Mouse (Mus musculus): ENCODE results near the gene Aqp9. TPM values are rescaled to one million over a fixed set of nuclear protein-coding genes. Genes with fewer than 3 reads are reported as not detected.

Gene Aqp9
- total RNA-seq (2015) (12.4 and 15.5 TPM in 2 replicates), total RNA-seq (2017) (13.0 and 16.7 TPM in 2 replicates)

DNA sequence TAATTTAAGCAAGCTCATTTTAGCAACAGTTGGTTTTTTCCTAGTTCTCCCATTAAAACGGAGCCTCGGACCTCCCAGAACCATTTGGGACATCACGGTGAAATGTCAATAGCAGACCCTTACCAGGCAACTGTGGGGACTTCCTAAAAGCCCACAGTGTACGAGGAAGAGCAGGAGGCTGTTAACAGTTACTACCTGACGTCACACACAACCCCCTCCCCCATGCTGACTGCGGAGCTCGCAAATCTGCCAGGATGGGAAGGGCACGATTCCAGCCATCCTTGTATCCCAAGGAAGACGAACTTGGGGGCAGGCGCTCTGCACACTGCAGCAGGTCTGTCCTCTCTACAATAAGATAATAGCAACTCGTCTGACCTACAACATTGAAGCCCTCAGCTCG lies at the start of gene Aqp9:
TSS of gene Aqp9 (minus strand) at position 172 of the 400 bp plus-strand sequence.
- ATAC-seq (ENCODE audit: poor library complexity, severe bottlenecking): no peak

DNA sequence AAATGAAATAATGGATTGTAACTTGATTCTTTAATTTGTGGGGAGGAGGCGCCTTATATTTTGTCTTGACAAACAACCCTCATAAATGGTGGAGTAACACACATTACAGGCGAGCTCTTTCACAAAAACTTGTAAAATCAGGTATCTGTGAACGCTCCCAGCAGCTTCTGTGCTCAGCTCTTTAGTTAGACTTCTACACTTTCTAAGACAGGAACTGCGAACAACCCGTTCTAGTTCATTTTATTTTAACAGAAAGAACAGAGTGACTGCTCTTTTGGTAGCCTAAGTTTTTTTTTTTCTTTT lies 49.3 kb upstream of the Aqp9 start:
- no peak for ATAC-seq (ENCODE audit: poor library complexity, severe bottlenecking)

DNA sequence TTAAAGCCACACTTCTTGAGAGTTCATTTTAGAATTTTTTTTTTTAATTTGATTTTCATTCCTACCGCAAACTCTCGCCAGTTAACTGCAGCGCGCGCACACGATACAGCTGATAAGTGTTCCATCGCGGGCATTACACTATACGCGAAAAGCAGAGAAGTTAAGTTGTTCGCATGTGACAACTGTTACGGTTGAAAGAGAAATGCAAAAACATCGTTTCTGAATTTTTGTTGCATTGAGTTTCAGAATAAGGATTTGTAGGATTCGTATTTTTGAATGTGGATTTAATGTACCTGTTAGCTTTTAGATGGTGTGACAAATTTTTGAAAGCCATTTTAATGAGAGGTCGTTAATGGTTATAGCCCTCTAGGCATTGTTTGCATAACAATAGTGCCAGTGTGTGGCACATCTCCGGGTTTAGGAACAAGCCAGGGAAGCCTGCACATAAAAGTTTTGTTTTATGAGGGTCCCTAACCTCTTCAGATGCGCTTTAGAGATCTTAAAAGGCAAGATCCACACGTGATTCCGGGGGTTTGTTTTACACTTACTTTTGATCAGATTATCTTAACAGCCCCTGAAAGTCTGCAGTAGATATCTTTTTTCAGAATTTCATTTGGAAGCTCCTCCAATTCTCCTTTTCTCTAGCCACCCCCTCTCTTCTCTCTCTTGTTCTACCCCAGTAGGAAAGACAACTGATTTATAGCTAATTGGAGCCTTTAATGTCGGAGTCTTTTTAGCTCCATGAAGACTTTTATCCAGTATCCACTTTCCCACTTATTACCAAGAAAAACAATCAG lies 48.7 kb upstream of the Aqp9 start:
- ATAC-seq (ENCODE audit: poor library complexity, severe bottlenecking): no peak

DNA sequence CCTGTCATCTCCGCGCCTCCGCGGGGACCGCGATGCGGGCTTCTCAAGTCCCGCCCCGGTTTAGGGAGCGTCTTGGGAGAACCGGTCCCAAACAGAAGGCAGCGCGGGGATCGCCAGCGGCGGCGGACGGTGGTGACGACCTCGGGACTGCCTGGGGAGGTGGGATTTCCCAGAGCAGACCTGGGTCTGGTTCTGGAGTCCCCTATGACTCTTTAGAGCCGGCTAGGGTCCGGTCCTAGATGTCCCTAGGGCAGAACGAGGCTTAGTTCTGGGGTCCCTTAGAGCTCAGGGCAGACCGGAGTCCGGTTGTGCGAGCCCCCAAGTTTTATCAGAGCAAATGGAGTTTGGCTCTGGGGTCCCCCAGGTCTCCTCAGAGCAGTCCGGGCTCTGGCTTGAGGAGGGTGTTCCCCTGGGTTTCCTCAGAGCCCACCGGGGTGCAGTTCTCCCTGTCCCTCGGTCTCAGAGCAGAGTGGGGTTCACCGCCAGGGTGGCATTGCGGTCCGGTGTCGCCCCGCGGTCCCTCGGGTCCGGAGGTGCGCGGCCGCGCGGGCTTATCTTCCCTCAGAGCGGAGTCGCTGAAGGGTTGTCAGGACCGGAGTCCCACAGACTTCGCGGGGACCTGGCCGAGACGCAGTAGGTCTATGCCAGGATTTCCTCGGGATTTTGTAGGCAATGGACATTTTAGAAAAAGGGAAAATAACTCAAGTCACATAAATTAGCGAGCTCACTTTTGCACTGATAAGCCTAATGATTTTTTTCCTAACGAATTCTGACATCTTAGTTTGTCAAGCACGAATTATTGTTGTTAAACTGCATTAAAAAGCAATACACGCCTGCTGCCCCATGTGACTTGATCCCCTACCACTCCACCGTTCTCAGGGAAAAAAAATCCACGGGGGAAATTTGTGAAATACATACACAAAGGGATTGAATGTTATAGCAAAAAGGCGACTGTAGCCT lies 47.8 kb upstream of the Aqp9 start:
- no peak for ATAC-seq (ENCODE audit: poor library complexity, severe bottlenecking)

DNA sequence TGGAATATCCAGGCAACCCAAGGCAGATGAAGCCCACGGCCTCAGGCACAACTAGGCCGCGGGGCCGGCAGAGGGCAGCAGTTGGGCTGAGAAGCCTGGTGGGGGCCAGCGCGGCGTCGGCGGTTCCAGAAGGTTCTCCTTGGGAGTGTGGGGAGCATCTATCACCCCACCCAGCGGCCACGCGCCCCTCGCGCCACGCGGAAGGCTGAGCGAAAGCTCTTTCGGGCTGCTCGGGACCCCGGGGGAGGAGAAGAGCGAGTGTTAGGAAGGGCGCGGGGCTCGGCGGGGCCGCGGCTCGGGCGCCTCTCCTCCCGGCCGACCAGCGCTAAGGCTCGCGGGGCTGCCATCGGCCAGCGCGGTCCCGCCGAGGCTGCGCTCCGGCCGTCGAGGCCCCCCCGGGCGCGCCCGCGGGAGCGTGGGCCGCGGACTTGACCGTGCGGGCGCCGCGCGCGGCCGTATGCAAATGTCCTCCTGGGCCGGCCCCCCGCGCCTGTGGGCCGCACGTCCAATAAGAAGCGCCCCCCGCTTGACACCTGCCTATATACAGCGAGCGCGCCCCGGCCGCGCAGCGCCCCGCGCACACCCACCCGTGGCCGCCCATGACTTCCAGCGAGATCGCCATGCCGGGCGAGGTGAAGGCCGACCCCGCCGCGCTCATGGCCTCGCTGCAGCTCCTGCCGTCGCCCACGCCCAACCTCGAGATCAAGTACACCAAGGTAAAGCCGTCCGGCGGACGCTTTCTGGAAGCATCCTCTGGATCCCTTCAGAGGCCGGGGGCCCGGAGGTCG lies 47.0 kb upstream of the Aqp9 start, which contains the start of gene Aldh1a2:
TSS of gene Aldh1a2 (plus strand) at position 542 of the 788 bp plus-strand sequence.
- peak; percentile 67 for ATAC-seq (ENCODE audit: poor library complexity, severe bottlenecking)

DNA sequence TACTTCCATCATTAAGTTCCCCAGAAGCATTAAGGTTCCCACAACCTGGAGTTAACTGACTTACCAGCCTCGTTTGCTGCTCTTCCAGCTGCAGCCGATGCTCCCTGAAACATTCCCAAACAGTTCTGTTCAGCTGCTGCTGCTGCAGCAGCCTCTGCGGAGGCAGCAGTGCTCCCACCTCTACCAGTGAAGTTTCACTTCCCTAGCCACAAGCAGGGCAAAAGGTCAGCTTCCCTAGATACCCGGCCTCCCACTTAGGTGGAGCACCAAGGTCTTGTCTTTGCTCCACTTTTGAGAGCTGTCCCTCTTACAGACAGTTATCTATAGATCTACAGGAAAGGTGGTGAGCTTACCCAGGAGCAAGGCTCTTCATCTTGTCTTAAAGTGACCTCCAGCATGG lies 45.2 kb upstream of the Aqp9 start:
- ATAC-seq (ENCODE audit: poor library complexity, severe bottlenecking): peak; percentile 78

DNA sequence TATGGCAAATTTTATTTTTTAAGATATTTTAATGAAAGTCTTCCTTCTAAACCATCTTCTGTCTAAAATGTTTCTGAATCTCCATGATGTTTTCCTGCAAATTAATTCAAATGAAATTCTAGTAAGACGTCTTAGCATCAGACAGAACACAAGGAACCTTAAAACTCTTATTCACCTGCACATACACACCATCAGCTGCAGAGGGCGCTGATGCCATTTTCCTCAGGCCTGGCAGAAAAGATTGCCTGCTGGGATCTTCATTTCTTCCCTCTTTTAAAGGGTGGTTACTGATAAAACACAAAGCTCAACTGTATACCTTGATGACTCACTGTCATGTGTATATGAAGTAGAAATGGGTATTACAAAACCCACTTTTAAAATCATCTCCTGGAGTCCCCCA lies 42.4 kb upstream of the Aqp9 start:
- no peak for ATAC-seq (ENCODE audit: poor library complexity, severe bottlenecking)

DNA sequence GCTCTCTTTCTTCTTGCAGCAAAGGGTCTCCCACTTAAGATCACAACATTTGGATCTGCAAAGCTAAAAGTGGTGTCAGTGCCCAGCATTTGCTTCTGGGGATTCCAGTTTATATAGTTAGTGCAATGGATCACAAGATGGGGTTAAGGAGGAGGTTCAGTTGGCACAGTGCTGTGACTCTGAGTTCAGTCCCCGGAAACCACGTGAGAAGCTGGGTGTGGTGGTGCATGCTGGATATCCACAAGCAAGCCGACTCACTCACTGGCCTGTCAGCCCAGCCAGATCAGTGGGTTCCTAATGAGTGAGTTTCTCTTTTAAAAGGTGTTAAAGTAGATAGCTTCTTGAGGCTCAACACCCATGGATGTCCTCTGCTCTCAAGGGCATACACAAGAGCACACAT lies 40.8 kb upstream of the Aqp9 start:
- ATAC-seq (ENCODE audit: poor library complexity, severe bottlenecking): no peak

DNA sequence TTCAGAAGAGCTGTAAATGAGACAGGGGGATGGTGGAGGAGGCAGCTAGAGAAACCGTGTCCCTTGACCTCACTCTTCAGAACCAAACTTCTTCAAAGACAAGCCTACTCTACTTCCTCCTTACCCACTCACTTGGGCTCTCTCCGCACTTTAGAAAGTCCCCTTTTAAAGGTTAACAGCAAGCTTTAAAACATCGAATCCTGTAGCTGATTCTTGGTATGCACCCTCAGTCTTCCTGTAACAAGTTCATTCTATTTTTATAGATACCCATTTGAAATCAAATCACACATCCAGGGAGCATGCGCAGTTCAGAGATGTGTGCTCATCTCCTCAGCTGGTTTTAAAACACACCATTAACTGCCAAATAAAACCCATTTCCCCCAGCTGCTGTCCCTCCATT lies 33.8 kb upstream of the Aqp9 start:
- ATAC-seq (ENCODE audit: poor library complexity, severe bottlenecking): no peak

DNA sequence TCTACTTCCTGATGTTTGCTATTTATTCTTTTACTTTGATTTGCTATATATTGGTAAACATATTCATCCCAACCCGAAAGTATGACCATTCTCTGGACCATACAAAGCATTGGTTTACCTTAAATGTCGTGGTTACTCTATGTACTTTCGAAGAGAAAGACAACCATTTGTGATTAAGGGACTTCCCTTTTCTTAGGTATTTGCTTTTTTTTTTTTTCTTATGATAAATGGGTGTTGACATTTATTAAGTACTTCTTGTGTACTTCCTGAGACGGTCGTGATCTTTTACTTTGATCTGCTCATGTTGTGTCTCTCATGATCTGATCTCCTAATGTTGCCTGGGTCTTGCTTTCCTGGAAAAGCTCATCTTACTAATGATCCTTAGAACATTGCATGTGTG lies 30.3 kb upstream of the Aqp9 start:
- no peak for ATAC-seq (ENCODE audit: poor library complexity, severe bottlenecking)

DNA sequence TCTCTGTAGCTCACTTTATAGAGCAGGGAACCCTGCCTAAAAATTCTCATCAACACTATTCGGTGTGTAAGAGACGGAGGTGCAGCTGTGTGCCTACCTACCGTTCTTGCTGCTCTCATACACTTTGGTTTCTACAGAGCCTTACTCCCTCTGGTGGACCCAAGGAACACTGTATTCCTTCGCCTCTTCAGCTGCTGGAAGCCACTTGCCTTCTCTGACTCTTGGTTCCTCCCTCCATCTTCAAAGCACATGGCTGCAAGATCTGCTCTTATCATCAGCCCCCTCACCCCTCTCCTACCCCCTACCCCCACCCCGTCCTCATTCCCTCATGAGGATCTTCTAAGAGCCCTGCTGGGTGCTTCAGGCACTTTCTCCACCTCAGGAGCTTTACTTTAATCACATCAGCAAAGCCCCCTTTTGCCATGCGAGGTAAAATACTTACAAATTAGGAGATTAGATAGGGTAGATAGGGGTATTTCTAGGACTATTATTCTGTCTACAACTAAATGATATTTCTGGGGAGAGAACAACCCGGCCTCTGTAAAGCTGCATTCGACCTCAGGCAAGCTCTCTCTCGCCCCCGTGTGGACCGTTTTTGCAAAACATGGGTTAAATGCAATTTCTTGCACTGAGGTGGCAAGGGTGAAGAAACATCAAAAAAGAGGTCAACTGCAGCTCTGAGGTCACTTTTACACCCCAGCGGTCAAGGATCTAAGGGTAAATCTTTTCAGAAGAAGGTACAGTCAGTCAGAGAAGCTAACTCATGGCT lies 20.3 kb upstream of the Aqp9 start:
- ATAC-seq (ENCODE audit: poor library complexity, severe bottlenecking): peak; percentile 92

DNA sequence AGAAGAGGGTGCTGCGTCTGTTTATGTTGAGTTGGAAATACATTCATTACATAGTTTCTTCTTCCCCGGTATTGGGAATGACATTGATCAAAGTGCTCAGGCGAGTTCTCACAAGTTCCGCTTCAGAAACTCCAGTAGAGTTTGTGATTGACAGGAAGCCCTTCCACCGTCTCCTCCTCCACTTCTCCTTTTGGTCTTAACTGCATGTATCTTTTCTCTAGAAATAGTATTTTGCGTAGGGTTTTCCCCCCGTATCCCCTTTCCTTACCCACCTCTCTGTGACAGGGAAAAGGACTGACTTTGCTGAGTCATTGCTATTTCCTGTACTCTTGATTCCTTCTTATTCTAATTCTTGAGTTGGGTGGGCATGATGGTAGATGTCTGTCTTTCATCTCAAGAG lies 18.9 kb upstream of the Aqp9 start:
- peak; percentile 76 for ATAC-seq (ENCODE audit: poor library complexity, severe bottlenecking)

DNA sequence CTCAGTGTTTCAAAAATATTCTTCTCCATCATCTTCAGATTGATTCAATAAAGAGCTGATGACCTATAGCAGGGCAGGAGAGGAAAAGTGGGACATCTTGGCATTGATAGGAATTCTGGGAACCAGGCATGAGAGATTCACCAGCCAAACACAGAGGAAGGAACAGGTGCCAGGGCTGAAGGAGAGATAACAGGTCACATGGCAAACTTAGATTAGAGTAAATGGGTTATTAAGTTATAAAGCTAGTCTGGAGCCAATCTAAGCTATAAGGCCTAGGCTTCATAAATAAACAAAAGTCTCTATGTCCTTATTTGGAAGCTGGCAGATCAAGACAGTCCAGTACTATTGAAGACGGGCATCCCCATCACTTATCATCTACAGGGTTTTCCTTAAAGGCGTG lies 17.3 kb upstream of the Aqp9 start:
- no peak for ATAC-seq (ENCODE audit: poor library complexity, severe bottlenecking)

DNA sequence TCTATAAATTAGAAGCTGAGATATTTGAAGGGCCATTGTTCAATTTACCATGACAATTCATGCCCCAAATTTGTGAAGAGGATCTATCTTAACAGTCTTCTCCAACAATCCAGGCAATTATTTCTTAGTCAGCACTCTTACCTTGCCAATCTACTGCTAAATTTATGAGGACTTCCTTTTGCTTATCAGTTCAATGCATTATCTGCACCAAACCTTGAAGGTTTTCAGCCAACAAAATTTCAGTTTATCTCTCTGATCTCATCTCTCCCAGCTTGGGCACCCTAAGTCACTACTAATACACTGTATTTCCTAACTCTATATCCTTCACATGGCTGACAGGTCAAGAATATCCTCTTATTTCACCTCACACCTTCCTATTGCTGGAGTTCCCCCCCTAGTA lies 16.8 kb upstream of the Aqp9 start:
- no peak for ATAC-seq (ENCODE audit: poor library complexity, severe bottlenecking)

DNA sequence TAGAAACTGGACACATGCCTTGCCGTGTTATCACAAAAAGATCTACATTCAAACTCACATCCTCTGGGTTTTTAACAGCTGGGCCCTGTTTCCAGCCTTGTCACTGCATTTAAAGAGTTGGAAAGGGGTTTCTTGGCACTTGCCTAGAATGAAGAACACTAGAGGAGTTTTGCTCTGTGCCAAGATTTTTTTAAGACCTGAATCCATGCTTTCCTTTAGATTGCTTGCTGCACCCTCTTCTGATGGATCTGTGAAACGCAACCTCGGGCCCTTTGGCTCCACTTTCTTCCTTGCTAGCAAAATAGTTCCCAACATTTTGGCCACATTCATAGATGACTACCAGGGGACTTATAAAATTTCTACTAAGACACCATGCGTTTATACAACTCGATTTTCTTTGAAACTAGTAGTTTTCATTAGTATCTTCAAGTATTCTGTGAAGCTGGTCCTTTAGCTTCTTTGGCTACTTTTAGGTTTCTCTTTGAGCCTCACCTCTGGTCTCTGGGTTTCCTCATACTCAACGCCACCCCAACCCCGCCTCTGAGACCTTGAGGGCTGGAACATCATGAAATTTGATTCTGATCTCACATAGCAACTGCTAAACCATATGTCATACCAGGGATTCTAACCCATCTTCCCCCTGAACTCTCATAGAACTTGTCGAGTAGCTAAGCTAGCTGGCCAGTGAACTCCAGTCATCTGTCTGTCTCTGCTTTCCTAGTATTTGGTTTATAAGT lies 11.7 kb upstream of the Aqp9 start:
- ATAC-seq (ENCODE audit: poor library complexity, severe bottlenecking): no peak

DNA sequence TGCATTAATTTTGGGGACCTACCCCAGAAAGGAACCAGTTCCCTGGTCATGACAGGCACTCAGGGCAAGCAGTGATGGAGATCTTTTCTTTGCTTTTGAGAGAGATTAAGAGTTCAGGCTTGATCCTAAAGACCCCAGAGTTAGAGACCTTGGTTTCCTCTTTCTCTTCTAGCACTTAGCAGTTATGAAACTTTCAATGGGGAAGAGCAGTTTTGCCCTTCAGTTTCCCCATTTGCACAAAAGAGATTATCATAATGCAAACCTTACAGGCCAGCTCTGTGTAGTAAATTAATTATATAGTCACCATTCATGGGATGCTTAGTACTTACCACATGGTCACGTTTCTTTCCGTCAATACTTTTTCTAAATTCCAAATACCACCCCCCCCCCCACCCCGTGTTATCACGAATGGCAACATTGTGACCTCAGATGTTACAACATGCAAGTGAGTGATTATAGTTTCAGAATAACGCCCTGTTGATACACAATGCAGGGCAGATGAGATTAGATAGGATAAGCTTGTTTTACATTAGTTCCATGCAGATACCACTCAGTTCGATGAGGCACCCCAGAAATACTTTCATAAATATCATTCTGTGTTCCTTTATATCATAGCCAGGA lies 10.9 kb upstream of the Aqp9 start:
- peak; percentile 70 for ATAC-seq (ENCODE audit: poor library complexity, severe bottlenecking)

DNA sequence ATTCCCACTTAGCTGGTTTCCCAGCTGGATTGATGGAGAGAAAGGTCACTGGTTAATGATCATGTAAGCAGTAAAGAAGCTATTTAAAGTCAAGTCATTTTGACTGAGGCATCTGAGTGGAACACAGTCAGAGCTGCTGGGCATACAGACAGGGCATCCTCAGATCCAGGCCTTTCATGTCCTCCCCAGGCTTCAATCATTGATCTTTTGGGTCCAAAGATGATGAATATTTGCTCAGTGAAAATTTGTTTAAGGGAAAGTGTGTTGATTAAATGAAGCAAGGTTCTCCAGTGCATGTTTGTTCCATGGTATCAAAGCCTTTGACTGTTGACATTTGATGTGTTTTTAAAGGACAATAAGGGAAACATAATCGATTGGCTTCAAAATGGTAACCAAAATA lies 7.2 kb upstream of the Aqp9 start:
- no peak for ATAC-seq (ENCODE audit: poor library complexity, severe bottlenecking)

DNA sequence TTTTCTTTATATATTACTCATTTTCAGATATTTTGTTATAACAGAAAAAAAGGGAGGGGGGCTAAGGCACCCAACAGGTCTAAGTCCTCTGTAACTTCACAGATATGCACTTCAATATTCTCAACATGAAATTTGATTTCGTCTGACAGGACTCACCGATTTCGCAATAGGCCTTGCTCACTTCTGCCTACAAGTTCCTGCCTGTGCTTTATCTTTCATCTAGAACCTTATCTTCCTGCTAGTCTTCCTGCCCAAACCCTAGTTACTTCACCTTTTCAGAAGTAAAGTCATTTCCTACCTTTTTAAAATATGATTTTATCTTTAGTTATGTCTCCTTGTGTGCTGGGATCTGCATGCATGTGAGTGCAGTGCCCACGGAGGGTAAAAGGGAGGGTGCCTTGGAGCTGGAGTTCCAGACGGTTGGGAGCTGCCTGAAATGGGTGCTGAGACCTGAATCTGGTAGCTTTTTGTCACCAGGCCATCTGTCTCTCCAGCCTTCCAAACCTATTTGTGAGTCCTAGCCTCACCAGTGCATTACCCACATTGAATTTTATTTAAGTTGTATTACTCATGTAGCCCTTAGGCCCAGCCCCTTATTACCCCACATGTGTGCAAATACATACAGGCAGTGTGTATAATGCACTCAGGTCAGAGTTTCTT lies 6.0 kb upstream of the Aqp9 start:
- ATAC-seq (ENCODE audit: poor library complexity, severe bottlenecking): peak; percentile 71

DNA sequence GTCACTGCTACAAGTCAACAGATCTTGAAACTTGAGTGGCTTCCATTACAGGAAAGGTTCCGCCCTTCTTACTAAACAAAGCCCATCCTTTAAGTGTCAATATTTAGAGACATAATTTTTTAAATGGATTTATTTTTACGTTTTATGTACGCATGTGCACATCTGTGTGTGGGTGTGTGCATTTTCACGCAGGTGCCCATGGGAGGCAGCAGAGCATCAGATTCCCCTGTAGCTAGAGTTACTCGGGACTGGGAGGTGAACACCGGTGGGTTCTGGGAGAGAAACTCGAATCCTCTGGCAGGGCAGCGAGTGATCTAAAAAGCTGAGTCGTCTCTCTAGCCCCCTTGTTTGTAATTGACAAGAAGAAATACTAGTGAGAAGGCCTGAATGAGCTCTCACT lies 5.1 kb upstream of the Aqp9 start:
- ATAC-seq (ENCODE audit: poor library complexity, severe bottlenecking): no peak
